Mouse (Mus musculus): ENCODE measurements around the gene Hexim1. TPM values are rescaled to one million over a fixed set of nuclear protein-coding genes. Genes with fewer than 3 reads are reported as not detected.

Hexim1 gene
- total and polyA plus RNA-seq, 3 experiments, result 20.2 to 51.8 (median 25.9) TPM

GRCm38 (mm10) chr11:103116959-103117590 is 1.0 kb downstream of the Hexim1 start (continued):
- 0 out of 2 replicates have a peak, but pooled peaks have one; percentile 92 for TF ChIP-seq UBTF (IDR thresholded peaks at IDR 0.05; ENCODE audit: low read depth, low read length)
- no peak for TF ChIP-seq HCFC1 (IDR thresholded peaks at IDR 0.05; ENCODE audit: low read depth, low read length)
- TF ChIP-seq TBP (conservative IDR thresholded peaks at IDR 0.05; ENCODE audit: low read depth, low read length), result 0 out of 2 replicates have a peak, but pooled peaks have one; percentile 35
- no peak for TF ChIP-seq CHD2 (IDR thresholded peaks at IDR 0.05; ENCODE audit: low read length)
- TF ChIP-seq SMC3 (IDR thresholded peaks at IDR 0.05; ENCODE audit: low read depth, low read length), result peak; percentile 68
- TF ChIP-seq KAT2A (IDR thresholded peaks at IDR 0.05; ENCODE audit: insufficient replicate concordance, low read length), result no peak

- no peak for DNase-seq (ENCODE audit: extremely low read depth)
- peaks cover 6 to 26% of the 10 kb centered on the region in 2 experiments; a peak in 3 of 4 replicates for H3K4me1 ChIP-seq (ENCODE audit: control insufficient read depth in 1 of 2, insufficient read depth in 2 of 2)
- H3K4me2 ChIP-seq (ENCODE audit: insufficient read depth, low read depth, poor library complexity, severe bottlenecking), result peak overlapping the region; percentile 68
- in situ Hi-C loops (cut with MboI; ENCODE audit: low pct_ligation_motif_present, low pct_unique_long_range_greater_than_20kb, low sequenced_read_pairs) (no loop called here), dilution Hi-C loops (cut with MboI; ENCODE audit: extremely low pct_ligation_motif_present, extremely low pct_unique_long_range_greater_than_20kb, low sequenced_read_pairs) (no loop called here)
- no peaks in the 10 kb centered on the region for H3K27me3 ChIP-seq (replicated peaks)
- peak overlapping the region; percentile 59 for H3K9ac ChIP-seq (ENCODE audit: insufficient read depth, low read depth)
- H3K27ac ChIP-seq (ENCODE audit: insufficient read depth, low read depth), result 0 out of 2 replicates have a peak overlapping the region, but pooled peaks have one; percentile 1
- peaks cover 0 to 17% of the 10 kb centered on the region in 2 experiments for H3K36me3 ChIP-seq (replicated peaks in 1 of 2; ENCODE audit: control insufficient read depth in 1 of 2, insufficient read depth in 1 of 2, low read length in 1 of 2)
- no peaks in the 10 kb centered on the region for H3K9me3 ChIP-seq (replicated peaks; ENCODE audit: low read length)
- peaks cover 22% of the 10 kb centered on the region for H3K79me2 ChIP-seq (replicated peaks; ENCODE audit: control insufficient read depth, extremely low read depth, insufficient read depth, poor library complexity, severe bottlenecking)
- H3K4me3 ChIP-seq (replicated peaks in 1 of 3; ENCODE audit: low read depth in 2 of 3, low read length in 2 of 3, poor library complexity in 1 of 3), result peak overlapping the region; percentile 68 to 69 (median 69)
- TF ChIP-seq CHD1 (IDR thresholded peaks at IDR 0.05; ENCODE audit: low read depth, low read length) (no peak), MAZ (IDR thresholded peaks at IDR 0.05; ENCODE audit: low read depth, low read length) (no peak), ETS1 (conservative IDR thresholded peaks at IDR 0.05; ENCODE audit: low read depth, low read length) (0 out of 2 replicates have a peak, but pooled peaks have one; percentile 11), ZMIZ1 (IDR thresholded peaks at IDR 0.05; ENCODE audit: low read depth, low read length) (peak; percentile 73; the same call in 1 of the 2 replicates), GABPA (IDR thresholded peaks at IDR 0.05; ENCODE audit: insufficient replicate concordance, low read depth, low read length) (no peak), MEF2A (IDR thresholded peaks at IDR 0.05; ENCODE audit: borderline replicate concordance, low read depth, low read length) (no peak; the same call in 1 of the 2 replicates), EP300 (IDR thresholded peaks at IDR 0.05; ENCODE audit: low read length) (no peak), CHD2 (IDR thresholded peaks at IDR 0.05; ENCODE audit: low read length) (peak; percentile 47; the same call in 1 of the 2 replicates), ZNF384 (IDR thresholded peaks at IDR 0.05; ENCODE audit: low read depth, low read length) (no peak), BHLHE40 (IDR thresholded peaks at IDR 0.05; ENCODE audit: low read depth, low read length) (no peak), SMC3 (IDR thresholded peaks at IDR 0.05; ENCODE audit: low read depth, low read length) (no peak), E2F4 (IDR thresholded peaks at IDR 0.05; ENCODE audit: insufficient replicate concordance, low read depth, low read length) (no peak), JUND (conservative IDR thresholded peaks at IDR 0.05; ENCODE audit: low read depth, low read length) (no peak), MAFK (IDR thresholded peaks at IDR 0.05; ENCODE audit: insufficient replicate concordance, low read length) (no peak), RAD21 (IDR thresholded peaks at IDR 0.05; ENCODE audit: low read depth, low read length) (no peak), HCFC1 (IDR thresholded peaks at IDR 0.05; ENCODE audit: low read depth, low read length) (no peak), MXI1 (IDR thresholded peaks at IDR 0.05; ENCODE audit: low read depth, low read length) (peak; percentile 71), JUN (IDR thresholded peaks at IDR 0.05; ENCODE audit: insufficient read depth, low read depth, low read length) (no peak), UBTF (IDR thresholded peaks at IDR 0.05; ENCODE audit: low read depth, low read length) (peak; percentile 57; the same call in 1 of the 2 replicates), USF1 (IDR thresholded peaks at IDR 0.05; ENCODE audit: low read depth, low read length) (no peak), POLR2AphosphoS2 (IDR thresholded peaks at IDR 0.05; ENCODE audit: low read depth, low read length) (no peak; the same call in 1 of the 2 replicates), MAX (IDR thresholded peaks at IDR 0.05; ENCODE audit: low read length) (no peak), SIN3A (IDR thresholded peaks at IDR 0.05; ENCODE audit: low read length) (peak; percentile 66), PAX5 (IDR thresholded peaks at IDR 0.05; ENCODE audit: low read length) (no peak), CTCF (conservative IDR thresholded peaks at IDR 0.05 in 1 of 2, IDR thresholded peaks at IDR 0.05 in 1 of 2; ENCODE audit: low read depth in 2 of 2, low read length in 2 of 2) (no peak), IRF4 (IDR thresholded peaks at IDR 0.05; ENCODE audit: low read depth, low read length) (peak; percentile 33; the same call in 1 of the 2 replicates), RCOR1 (conservative IDR thresholded peaks at IDR 0.05; ENCODE audit: low read depth, low read length) (no peak), TCF12 (IDR thresholded peaks at IDR 0.05; ENCODE audit: low read depth, low read length) (no peak), POLR2A (IDR thresholded peaks at IDR 0.05; ENCODE audit: low read depth, low read length) (no peak), USF2 (conservative IDR thresholded peaks at IDR 0.05; ENCODE audit: low read depth, low read length) (no peak), ZKSCAN1 (IDR thresholded peaks at IDR 0.05; ENCODE audit: borderline replicate concordance, low read depth, low read length) (no peak), NELFE (IDR thresholded peaks at IDR 0.05; ENCODE audit: low read depth, low read length) (no peak), MYC (IDR thresholded peaks at IDR 0.05; ENCODE audit: low read depth, low read length) (no peak), TBP (conservative IDR thresholded peaks at IDR 0.05; ENCODE audit: low read depth, low read length) (no peak), ELF1 (IDR thresholded peaks at IDR 0.05; ENCODE audit: low read depth, low read length) (no peak; the same call in 1 of the 2 replicates)
Measured at GRCm38 (mm10) chr11:103117591-103118009, 1.6 kb downstream of the Hexim1 start.

All from CH12.LX (cell line).